Mouse (Mus musculus) lung, postnatal 0 days (tissue): ENCODE results near the gene Gstm5. TPM values are rescaled to one million over a fixed set of nuclear protein-coding genes. Genes with fewer than 3 reads are reported as not detected.

Experiments
- ATAC-seq: fragments of 200-750 bp; cut with Nextera tagmentation; 2 replicates; pipeline ENCODE4 v1.8.0; 2017; ENCODE audit warnings: moderate library complexity
- DNase-seq: peaks from one replicate; pipeline ENCODE4 v3.0.0-alpha.2; 2016; ENCODE audit warnings: low spot score
- H3K27ac ChIP-seq: fragments of 300-500 bp; sonication (generic); 2 replicates; pipeline ENCODE4 v1.5.1; 2014; ENCODE audit warnings: antibody characterized with exemption, mild to moderate bottlenecking, low read length, mixed read lengths
- H3K27me3 ChIP-seq: fragments of 300-500 bp; sonication (generic); replicated peaks from 2 replicates; pipeline ENCODE4 v1.6.1; 2014; ENCODE audit warnings: low read length, mixed read lengths; ENCODE audit not compliant: insufficient read depth
- H3K36me3 ChIP-seq: fragments of 300-500 bp; sonication (generic); 2 replicates; pipeline ENCODE4 v1.6.1; 2014; ENCODE audit warnings: low read length, mixed read lengths; ENCODE audit not compliant: insufficient read depth
- H3K4me1 ChIP-seq: fragments of 300-500 bp; sonication (generic); 2 replicates; pipeline ENCODE4 v1.6.1; 2014; ENCODE audit warnings: antibody characterized with exemption, low read depth, low read length, mixed read lengths; ENCODE audit not compliant: insufficient read depth
- H3K4me2 ChIP-seq: fragments of 300-500 bp; sonication (generic); replicated peaks from 2 replicates; pipeline ENCODE4 v1.6.1; 2014; ENCODE audit warnings: low read depth, mild to moderate bottlenecking, low read length, moderate library complexity, mixed read lengths
- H3K4me3 ChIP-seq: fragments of 300-500 bp; sonication (generic); 2 replicates; pipeline ENCODE4 v1.5.1; 2014; ENCODE audit warnings: low read depth, low read length
- H3K9ac ChIP-seq: fragments of 300-500 bp; sonication (generic); replicated peaks from 2 replicates; pipeline ENCODE4 v1.6.1; 2014; ENCODE audit warnings: low read depth, mild to moderate bottlenecking
- H3K9me3 ChIP-seq: fragments of 300-500 bp; sonication (generic); 2 replicates; pipeline ENCODE4 v1.6.1; 2016; ENCODE audit warnings: low read length, mixed read lengths
- CTCF ChIP-seq: IDR thresholded peaks from 2 replicates; pipeline ENCODE4 v1.5.1; 2016; ENCODE audit warnings: antibody characterized with exemption, mild to moderate bottlenecking
- EP300 ChIP-seq: IDR thresholded peaks from 2 replicates; pipeline ENCODE4 v1.6.1; 2016; ENCODE audit warnings: antibody characterized with exemption, mild to moderate bottlenecking, control low read depth
- WGBS: fragments of 180-500 bp; shearing (Covaris S2); extraction: QIAGEN DNeasy Blood & Tissue Kit; methylation state at CpG from one replicate; pipeline ENCODE4 v1.1.7; 2014; 5-methylcytosine and 5-hydroxymethylcytosine counted together
- polyA plus RNA-seq: library from polyadenylated mRNA; unstranded; fragments of >200 nt; fragmentation: Nextera tagmentation; extraction: Ambion mirVana; gene quantifications from 2 replicates; pipeline ENCODE4 v1.2.1, GENCODE M21; 2015

The Gstm5 gene
- polyA plus RNA-seq, 1 experiment from 2014 or later: 50.4 TPM

- TF ChIP-seq EP300: no peak
- no peak for TF ChIP-seq CTCF
- ATAC-seq (no peak), DNase-seq (peak; percentile 36)
- WGBS: 61% methylated on average over 4 of the region's 4 CpGs
- Histone ChIP-seq H3K4me2 (no peak overlapping the region), H3K4me1 (peaks cover 3% of the 10 kb centered on the region; the same call in 1 of the 2 replicates), H3K4me3 (no peak overlapping the region), H3K27me3 (no peaks in the 10 kb centered on the region), H3K9ac (no peak overlapping the region), H3K9me3 (no peaks in the 10 kb centered on the region), H3K36me3 (no peaks in the 10 kb centered on the region), H3K27ac (no peak overlapping the region)
Measured at GRCm38 (mm10) chr3:107929243-107929642, 33.6 kb downstream of the Gstm5 start.

GRCm38 (mm10) chr3:107929731-107930130, 34.1 kb downstream of the Gstm5 start:
- TF ChIP-seq EP300 (peak; percentile 51; the same call in 1 of the 2 replicates), CTCF (no peak)
- WGBS: 54% methylated on average over 4 of the region's 4 CpGs
- peak; percentile 67 for DNase-seq
- no peak overlapping the region for H3K4me3 ChIP-seq
- H3K4me2 ChIP-seq: no peak overlapping the region
- no peak overlapping the region for H3K27ac ChIP-seq
- no peak overlapping the region for H3K9ac ChIP-seq
- H3K27me3 ChIP-seq: no peaks in the 10 kb centered on the region
- no peaks in the 10 kb centered on the region for H3K9me3 ChIP-seq
- H3K4me1 ChIP-seq: peaks cover 3% of the 10 kb centered on the region; the same call in 1 of the 2 replicates
- no peaks in the 10 kb centered on the region for H3K36me3 ChIP-seq
- peak; percentile 37 for ATAC-seq

GRCm38 (mm10) chr3:107931134-107931533, 35.5 kb downstream of the Gstm5 start:
- Histone ChIP-seq H3K27ac (peak overlapping the region; percentile 43; the same call in 1 of the 2 replicates), H3K27me3 (no peaks in the 10 kb centered on the region)

GRCm38 (mm10) chr3:107931670-107932069, 36.0 kb downstream of the Gstm5 start, which contains the start of gene Gstm7:
Gene Gstm7, minus strand, starts transcription at chr3:107931817.
- no peaks in the 10 kb centered on the region for H3K36me3 ChIP-seq
- no peaks in the 10 kb centered on the region for H3K9me3 ChIP-seq
- peak within 1 kb of the TSS; percentile 48 for H3K4me2 ChIP-seq
- peak; percentile 95 for ATAC-seq
- H3K4me3 ChIP-seq: peak within 1 kb of the TSS; percentile 27
- peak within 1 kb of the TSS; percentile 43; the same call in 1 of the 2 replicates for H3K27ac ChIP-seq
- 2% methylated on average over 10 of the region's 10 CpGs for WGBS
- no peak within 1 kb of the TSS for H3K9ac ChIP-seq
- peaks cover 3% of the 10 kb centered on the region; the same call in 1 of the 2 replicates for H3K4me1 ChIP-seq
- TF ChIP-seq CTCF (peak; percentile 64), EP300 (peak; percentile 72; the same call in 1 of the 2 replicates)
- peak; percentile 96 for DNase-seq
- H3K27me3 ChIP-seq: no peaks in the 10 kb centered on the region

More at GRCm38 (mm10) chr3:107931134-107931533, 35.5 kb downstream of the Gstm5 start:
- H3K4me2 ChIP-seq: peak overlapping the region; percentile 48
- H3K9me3 ChIP-seq: no peaks in the 10 kb centered on the region
- no peak for DNase-seq
- 62% methylated on average over 2 of the region's 2 CpGs for WGBS
- H3K9ac ChIP-seq: no peak overlapping the region
- TF ChIP-seq EP300 (no peak), CTCF (no peak)
- H3K4me1 ChIP-seq: peaks cover 3% of the 10 kb centered on the region; the same call in 1 of the 2 replicates
- no peak for ATAC-seq
- H3K36me3 ChIP-seq: no peaks in the 10 kb centered on the region
- peak overlapping the region; percentile 27 for H3K4me3 ChIP-seq

GRCm38 (mm10) chr3:107932128-107932527, 36.5 kb downstream of the Gstm5 start:
- no peak overlapping the region for H3K9ac ChIP-seq
- no peak overlapping the region for H3K27ac ChIP-seq
- H3K9me3 ChIP-seq: no peaks in the 10 kb centered on the region
- H3K4me2 ChIP-seq: no peak overlapping the region
- 47% methylated on average over 6 of the region's 6 CpGs for WGBS
- H3K4me3 ChIP-seq: no peak overlapping the region
- H3K4me1 ChIP-seq: peaks cover 3% of the 10 kb centered on the region; the same call in 1 of the 2 replicates
- H3K36me3 ChIP-seq: no peaks in the 10 kb centered on the region
- H3K27me3 ChIP-seq: no peaks in the 10 kb centered on the region
- TF ChIP-seq EP300 (no peak), CTCF (no peak)
- peak; percentile 23 for DNase-seq
- no peak for ATAC-seq

GRCm38 (mm10) chr3:107935268-107935667, 39.6 kb downstream of the Gstm5 start:
- H3K4me2 ChIP-seq: no peak overlapping the region
- TF ChIP-seq CTCF: no peak
- no peak for TF ChIP-seq EP300
- no peaks in the 10 kb centered on the region for H3K9me3 ChIP-seq
- peaks cover 3% of the 10 kb centered on the region; the same call in 1 of the 2 replicates for H3K4me1 ChIP-seq
- no peak overlapping the region for H3K4me3 ChIP-seq
- no peak for DNase-seq
- H3K9ac ChIP-seq: no peak overlapping the region
- no peak for ATAC-seq
- WGBS: 48% methylated on average over 3 of the region's 3 CpGs
- H3K36me3 ChIP-seq: no peaks in the 10 kb centered on the region
- H3K27ac ChIP-seq: no peak overlapping the region
- no peaks in the 10 kb centered on the region for H3K27me3 ChIP-seq
